Mouse (Mus musculus) left cerebral cortex, postnatal 4 days (tissue): ENCODE results near the gene Vmn2r18. TPM values are rescaled to one million over a fixed set of nuclear protein-coding genes. Genes with fewer than 3 reads are reported as not detected.

ENCODE experiments used
- DNase-seq: peaks from one replicate; pipeline ENCODE4 v3.0.0-alpha.2; 2022
- intact Hi-C: fragments of 180-260 bp; cut with DNase I; formaldehyde crosslinking; loops from one replicate; pipeline ENCODE4 v1.15.1; 2025
- total RNA-seq, 2 experiments: library from RNA; stranded (reverse); gene quantifications; 2 replicates each; pipeline ENCODE4 v1.2.3; 2021

Gene Vmn2r18
- not detected for total RNA-seq

- intact Hi-C loops: no loop called here
- no peak for DNase-seq
Observed at GRCm38 (mm10) chr5:151605921-151606320, at the start of gene Vmn2r18. TSS of gene Vmn2r18 (minus strand) at chr5:151606021.

GRCm38 (mm10) chr5:151651411-151651784 lies 45.6 kb upstream of the Vmn2r18 start:
- intact Hi-C loops: no loop called here

GRCm38 (mm10) chr5:151650700-151651410 lies 45.0 kb upstream of the Vmn2r18 start, which contains the start of gene Rfc3:
TSS of gene Rfc3 (minus strand) at chr5:151651242.
- intact Hi-C loops: no loop called here
- peak; percentile 97 for DNase-seq

More at GRCm38 (mm10) chr5:151651411-151651784, 45.6 kb upstream of the Vmn2r18 start:
- DNase-seq: no peak

- intact Hi-C loops: no loop called here
Observed at GRCm38 (mm10) chr5:151644845-151645244, 39.0 kb upstream of the Vmn2r18 start.

GRCm38 (mm10) chr5:151642867-151643266 lies 37.0 kb upstream of the Vmn2r18 start:
- intact Hi-C loops: no loop called here
- no peak for DNase-seq

More at GRCm38 (mm10) chr5:151644845-151645244, 39.0 kb upstream of the Vmn2r18 start:
- no peak for DNase-seq

- intact Hi-C loops: no loop called here
- DNase-seq: no peak
Observed at GRCm38 (mm10) chr5:151642102-151642501, 36.3 kb upstream of the Vmn2r18 start.

- intact Hi-C loops: no loop called here
- DNase-seq: no peak
Observed at GRCm38 (mm10) chr5:151601696-151602095, 4.1 kb downstream of the Vmn2r18 start.

Other genes with a start within 250 kb of the Vmn2r18 start
- gene Gm42906, start 177.9 kb downstream of the Vmn2r18 start, total RNA-seq: not detected
- gene Rfc3, start 45.2 kb upstream of the Vmn2r18 start, total RNA-seq: 10 to 100 TPM; 28.8 to 33.5 TPM